Mouse (Mus musculus) testis, adult 2 months (tissue): ENCODE results near the gene Ceacam1.
"Not testable (repeated sequence)": the region's sequence is repeated elsewhere in the genome, so short reads cannot be mapped to it uniquely, and the experiment has no call there.

Experiments
- CTCF ChIP-seq: fragments of 200-500 bp; IDR thresholded peaks from 2 replicates; pipeline ENCODE4 v1.5.1; 2012; ENCODE audit warnings: low read depth, mild to moderate bottlenecking, inconsistent platforms, low read length, moderate library complexity; ENCODE audit not compliant: control insufficient read depth, insufficient read depth, insufficient replicate concordance
- POLR2A ChIP-seq: fragments of 200-500 bp; IDR thresholded peaks from 2 replicates; pipeline ENCODE4 v1.6.1; 2012; ENCODE audit warnings: low read depth, mild to moderate bottlenecking, inconsistent platforms, low read length, moderate library complexity; ENCODE audit not compliant: control insufficient read depth

DNA sequence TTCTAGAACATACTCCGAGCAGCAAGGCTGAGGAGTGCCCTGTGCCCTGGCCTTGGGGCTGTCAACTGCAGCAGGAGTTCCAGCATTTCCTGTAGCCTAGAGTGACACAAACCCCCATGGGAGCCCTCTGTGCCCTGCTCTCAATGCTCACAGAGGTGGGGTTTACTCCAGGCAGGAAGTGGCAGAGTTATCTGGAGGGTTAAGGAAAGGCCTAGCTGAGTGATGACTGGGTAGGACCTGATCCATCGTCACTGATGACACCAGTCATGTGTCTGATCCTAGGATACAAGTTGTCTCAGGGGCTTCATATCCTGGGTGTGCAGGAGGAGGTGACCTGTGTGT, 320 bp upstream of the Ceacam1 start:
- TF ChIP-seq CTCF, POLR2A: not testable (repeated sequence)
